Mouse (Mus musculus) embryonic fibroblast, embryonic 13.5 days (primary cell): Measurements from ENCODE around the gene Dpm2.

Source experiments
- CTCF ChIP-seq: IDR thresholded peaks from 2 replicates; pipeline ENCODE4 v1.5.1; 2011; ENCODE audit warnings: mild to moderate bottlenecking, control low read depth, low read length, moderate library complexity, borderline replicate concordance; ENCODE audit not compliant: insufficient read depth
- POLR2A ChIP-seq: IDR thresholded peaks from 2 replicates; pipeline ENCODE4 v1.6.1; 2011; ENCODE audit warnings: low read depth, mild to moderate bottlenecking, control low read depth, low read length, moderate library complexity

- TF ChIP-seq POLR2A (no peak), CTCF (no peak)
Measured at GRCm38 (mm10) chr2:32549764-32550163, 20.9 kb upstream of the Dpm2 start.
